Mouse (Mus musculus) small intestine, adult 2 months (tissue): ENCODE results near the gene Vsir.

Experiments used
- CTCF ChIP-seq: fragments of 200-500 bp; IDR thresholded peaks from 2 replicates; pipeline ENCODE4 v1.5.1; 2012; ENCODE audit warnings: low read depth, mild to moderate bottlenecking, control low read depth, inconsistent platforms, low read length, moderate library complexity, mixed read lengths; ENCODE audit not compliant: insufficient replicate concordance, insufficient read length; ENCODE audit errors: extremely low read depth
- POLR2A ChIP-seq: fragments of 200-500 bp; IDR thresholded peaks from 2 replicates; pipeline ENCODE4 v1.6.1; 2012; ENCODE audit warnings: low read depth, mild to moderate bottlenecking, control low read depth, inconsistent platforms, low read length, moderate library complexity

DNA sequence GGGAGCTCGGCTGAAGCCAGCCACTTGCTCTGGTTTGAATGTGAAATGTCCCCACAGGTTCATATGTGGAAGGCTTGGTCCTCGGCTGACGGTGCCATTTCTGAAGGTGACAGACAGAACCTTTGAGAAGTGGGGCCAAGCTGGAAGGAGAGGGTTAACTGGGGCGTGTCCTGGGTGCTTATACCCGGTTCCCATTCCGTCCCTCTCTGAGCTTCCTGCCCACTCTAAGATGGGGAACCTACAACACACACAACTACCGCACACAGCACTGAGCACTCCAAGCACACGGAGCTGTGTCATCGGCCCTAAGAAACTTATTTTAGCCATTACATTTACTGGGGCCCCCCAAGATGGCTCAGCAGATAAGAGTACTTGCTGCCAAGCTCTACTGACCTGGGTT lies 5.1 kb upstream of the Vsir start:
- TF ChIP-seq POLR2A: no peak
- no peak for TF ChIP-seq CTCF
